Mouse (Mus musculus) ES-E14 (cell line): ENCODE measurements around the gene Itsn2.

ENCODE experiments used
- CHD2 ChIP-seq: IDR thresholded peaks from 2 replicates; pipeline ENCODE4 v1.6.1; 2014; ENCODE audit warnings: mild to moderate bottlenecking, low read depth, low read length, inconsistent platforms
- HCFC1 ChIP-seq: IDR thresholded peaks from 2 replicates; pipeline ENCODE4 v1.6.1; 2012; ENCODE audit warnings: low read length, inconsistent platforms, borderline replicate concordance; ENCODE audit not compliant: insufficient read depth
- MAFK ChIP-seq: IDR thresholded peaks from 2 replicates; pipeline ENCODE4 v1.6.1; 2014; ENCODE audit warnings: mild to moderate bottlenecking, low read depth, low read length, inconsistent platforms; ENCODE audit not compliant: insufficient read depth
- ZC3H11A ChIP-seq: IDR thresholded peaks from 2 replicates; pipeline ENCODE4 v1.6.1; 2012; ENCODE audit warnings: low read depth, mild to moderate bottlenecking, inconsistent platforms, low read length, borderline replicate concordance
- ZNF384 ChIP-seq: IDR thresholded peaks from 2 replicates; pipeline ENCODE4 v1.6.1; 2012; ENCODE audit warnings: low read depth, low read length, inconsistent platforms

DNA sequence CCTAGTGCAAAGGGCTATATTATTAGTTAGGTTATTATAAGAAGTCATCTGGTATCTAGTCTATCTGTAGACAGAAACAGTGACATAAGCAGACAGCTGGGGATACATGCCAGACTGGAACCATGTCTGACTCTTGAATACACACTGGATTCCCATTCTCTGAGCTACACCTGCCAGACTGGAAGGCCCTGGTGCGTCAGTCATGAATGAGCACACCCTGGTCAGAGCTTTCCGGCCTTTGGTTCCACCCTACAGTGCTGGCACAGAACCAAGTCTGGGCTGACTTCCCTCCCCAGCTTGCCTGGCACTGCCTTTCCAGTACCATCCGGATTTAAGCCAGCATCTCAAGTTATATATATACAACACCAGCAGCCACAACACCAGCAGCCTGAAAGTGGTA, 3.8 kb upstream of the Itsn2 start:
- TF ChIP-seq CHD2 (no peak), ZNF384 (no peak), MAFK (no peak), ZC3H11A (no peak), HCFC1 (no peak)
